Mouse (Mus musculus) limb, embryonic 12.5 days (tissue): ENCODE measurements around the gene Trim59. TPM values are rescaled to one million over a fixed set of nuclear protein-coding genes. Genes with fewer than 3 reads are reported as not detected.

Source experiments
- ATAC-seq: fragments of 200-750 bp; cut with Nextera tagmentation; 2 replicates; pipeline ENCODE4 v1.8.0; 2017; ENCODE audit warnings: low read depth, moderate TSS enrichment; ENCODE audit not compliant: insufficient number of reproducible peaks, insufficient read depth, low FRiP score, low TSS enrichment
- H3K27ac ChIP-seq: fragments of 300-500 bp; sonication (generic); 2 replicates; pipeline ENCODE4 v1.5.1; 2016; ENCODE audit warnings: mild to moderate bottlenecking, moderate library complexity
- H3K27me3 ChIP-seq: fragments of 300-500 bp; sonication (generic); 2 replicates; pipeline ENCODE4 v1.6.1; 2016; ENCODE audit warnings: mild to moderate bottlenecking, moderate library complexity
- H3K36me3 ChIP-seq: fragments of 300-500 bp; sonication (generic); 2 replicates; pipeline ENCODE4 v1.6.1; 2016; ENCODE audit warnings: mild to moderate bottlenecking, moderate library complexity
- H3K4me1 ChIP-seq: fragments of 300-500 bp; sonication (generic); replicated peaks from 2 replicates; pipeline ENCODE4 v1.6.1; 2016
- H3K4me2 ChIP-seq: fragments of 300-500 bp; sonication (generic); 2 replicates; pipeline ENCODE4 v1.6.1; 2016; ENCODE audit warnings: mild to moderate bottlenecking, moderate library complexity
- H3K4me3 ChIP-seq: fragments of 300-500 bp; sonication (generic); replicated peaks from 2 replicates; pipeline ENCODE4 v1.5.1; 2016; ENCODE audit warnings: mild to moderate bottlenecking
- H3K9ac ChIP-seq: fragments of 300-500 bp; sonication (generic); replicated peaks from 2 replicates; pipeline ENCODE4 v1.6.1; 2016; ENCODE audit warnings: mild to moderate bottlenecking, moderate library complexity
- H3K9me3 ChIP-seq: fragments of 300-500 bp; sonication (generic); 2 replicates; pipeline ENCODE4 v1.6.1; 2016; ENCODE audit warnings: mild to moderate bottlenecking, moderate library complexity
- WGBS: fragments of 180-500 bp; shearing (Covaris S2); methylation state at CpG from one replicate; pipeline ENCODE4 v1.1.7; 2016; 5-methylcytosine and 5-hydroxymethylcytosine counted together
- polyA plus RNA-seq: library from polyadenylated mRNA; unstranded; fragments of >200 nt; fragmentation: Nextera tagmentation; extraction: Ambion mirVana; gene quantifications from 2 replicates; pipeline ENCODE4 v1.2.1, GENCODE M21; 2016

The Trim59 gene
- polyA plus RNA-seq, result 175 and 194 TPM in 2 replicates

DNA sequence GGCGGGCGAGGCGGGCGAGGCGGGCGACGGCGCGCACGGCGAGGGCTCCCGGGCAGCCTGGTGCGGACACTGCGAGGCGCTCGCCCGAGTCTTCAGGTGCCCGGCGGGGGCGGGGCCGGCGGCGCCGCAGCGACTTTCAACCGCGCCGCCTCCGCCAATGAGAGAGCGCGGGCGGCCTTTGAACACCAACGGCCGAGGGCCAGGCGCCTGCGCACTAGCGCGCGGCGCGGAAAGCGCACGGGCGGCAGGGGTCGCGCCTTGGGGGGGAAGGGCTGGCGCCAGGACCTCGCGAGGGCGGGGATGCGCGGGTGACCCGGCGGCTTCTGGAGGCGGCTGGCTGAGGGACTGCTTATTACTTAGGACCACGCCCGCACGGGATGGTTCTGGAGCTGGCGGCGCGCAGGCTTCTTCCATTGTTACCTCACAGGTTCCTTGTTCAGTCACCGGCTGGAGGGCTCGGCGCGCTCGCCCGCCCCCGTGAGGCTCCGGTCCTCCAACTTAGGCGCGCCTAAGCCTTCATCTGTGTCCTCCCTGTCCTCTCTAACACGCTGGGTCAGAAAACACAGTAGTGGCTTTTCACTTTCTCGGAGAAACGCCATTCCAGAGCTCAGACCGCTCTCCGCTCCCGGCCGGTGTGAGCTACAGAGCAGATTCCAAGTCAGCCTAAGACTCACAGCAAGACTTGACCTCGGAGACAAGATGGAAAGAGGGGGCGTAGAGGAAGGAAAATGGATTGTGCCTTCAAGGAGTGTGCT, at the start of gene Trim59:
Gene Trim59 (minus strand): TSS at position 111 of the 755 bp plus-strand sequence.
- Histone ChIP-seq H3K4me2 (peak within 1 kb of the TSS; percentile 67), H3K36me3 (peaks cover 14% of the 10 kb centered on the region), H3K27ac (peak within 1 kb of the TSS; percentile 97), H3K9ac (peak within 1 kb of the TSS; percentile 97), H3K4me3 (peak within 1 kb of the TSS; percentile 86), H3K27me3 (no peaks in the 10 kb centered on the region), H3K9me3 (no peaks in the 10 kb centered on the region), H3K4me1 (peaks cover 19% of the 10 kb centered on the region)
- peak; percentile 94 for ATAC-seq
- WGBS, result under 1% methylated on average over 79 of the region's 80 CpGs

DNA sequence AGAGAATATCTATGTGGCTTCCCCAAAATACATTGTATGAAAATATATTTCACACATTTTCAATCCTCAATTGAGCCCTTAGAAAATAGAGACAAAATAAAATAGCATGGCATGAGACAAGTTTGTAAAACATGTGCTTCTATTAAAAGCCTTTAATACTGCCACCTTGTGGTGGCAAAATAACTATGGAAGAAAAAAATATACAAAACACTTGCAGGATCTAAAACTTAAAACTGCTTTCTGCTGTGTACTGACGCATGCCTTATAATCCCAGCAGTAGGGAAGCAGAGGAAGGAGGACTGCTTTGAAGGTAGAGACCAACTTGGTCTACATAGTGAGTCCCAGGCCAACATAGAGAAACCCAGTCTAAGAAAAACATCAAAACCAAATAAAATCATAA, 19.4 kb upstream of the Trim59 start:
- ATAC-seq, result no peak

DNA sequence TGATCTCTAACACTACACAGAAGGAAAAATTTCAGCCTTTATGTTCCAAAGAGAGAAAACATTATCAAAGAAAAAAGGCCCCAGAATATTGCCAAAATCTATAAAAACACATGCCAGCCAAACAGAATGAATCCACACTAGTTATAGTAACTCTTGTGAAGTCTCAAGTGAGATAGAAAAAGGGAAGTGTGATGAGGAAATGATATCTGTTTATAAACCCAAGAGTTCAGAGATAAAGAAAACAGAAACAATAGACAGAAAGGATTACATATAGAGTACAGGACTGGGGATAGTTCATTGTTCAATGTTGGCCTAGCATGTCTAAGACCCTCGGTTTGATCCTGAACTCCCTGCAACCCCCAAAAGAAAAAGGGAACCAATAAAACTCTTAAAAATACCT, 18.2 kb upstream of the Trim59 start:
- no peak overlapping the region for H3K4me3 ChIP-seq
- no peaks in the 10 kb centered on the region for H3K4me1 ChIP-seq
- no peak overlapping the region for H3K9ac ChIP-seq
- no peak overlapping the region for H3K4me2 ChIP-seq
- H3K27me3 ChIP-seq, result no peaks in the 10 kb centered on the region
- no peak for ATAC-seq
- H3K27ac ChIP-seq, result no peak overlapping the region
- no peaks in the 10 kb centered on the region for H3K9me3 ChIP-seq
- WGBS, result 95% methylated on average over 1 of the region's 1 CpGs
- H3K36me3 ChIP-seq, result no peaks in the 10 kb centered on the region

More for the DNA sequence above, 19.4 kb upstream of the Trim59 start:
- no peak overlapping the region for H3K4me2 ChIP-seq
- no peak overlapping the region for H3K9ac ChIP-seq
- 50% methylated on average over 1 of the region's 1 CpGs for WGBS
- no peaks in the 10 kb centered on the region for H3K36me3 ChIP-seq
- no peak overlapping the region for H3K4me3 ChIP-seq
- no peaks in the 10 kb centered on the region for H3K9me3 ChIP-seq
- H3K27ac ChIP-seq, result no peak overlapping the region
- no peaks in the 10 kb centered on the region for H3K27me3 ChIP-seq
- H3K4me1 ChIP-seq, result no peaks in the 10 kb centered on the region

DNA sequence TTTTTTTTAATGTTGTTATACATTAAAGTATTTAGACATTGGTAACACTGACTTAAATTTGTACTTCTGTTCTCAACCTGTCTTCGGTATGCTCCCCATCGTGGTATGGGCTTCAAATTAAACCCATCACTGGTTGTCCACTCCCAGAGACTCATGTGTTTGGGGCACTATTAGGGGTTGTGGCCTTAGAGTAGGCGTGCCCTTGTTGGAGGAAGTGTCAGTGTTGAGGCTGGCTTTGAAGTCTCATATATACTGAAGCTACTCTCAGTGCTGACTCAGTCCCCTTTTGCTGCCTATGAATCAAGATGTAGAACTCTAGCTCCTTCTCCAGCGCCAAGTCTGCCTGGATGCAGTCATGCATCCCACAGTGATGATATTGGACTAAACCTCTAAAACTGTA, 16.1 kb upstream of the Trim59 start:
- H3K27ac ChIP-seq, result no peak overlapping the region
- no peak overlapping the region for H3K4me2 ChIP-seq
- H3K27me3 ChIP-seq, result no peaks in the 10 kb centered on the region
- no peaks in the 10 kb centered on the region for H3K9me3 ChIP-seq
- H3K4me1 ChIP-seq, result no peaks in the 10 kb centered on the region
- H3K4me3 ChIP-seq, result no peak overlapping the region
- 94% methylated on average over 4 of the region's 4 CpGs for WGBS
- ATAC-seq, result no peak
- H3K9ac ChIP-seq, result no peak overlapping the region
- no peaks in the 10 kb centered on the region for H3K36me3 ChIP-seq

DNA sequence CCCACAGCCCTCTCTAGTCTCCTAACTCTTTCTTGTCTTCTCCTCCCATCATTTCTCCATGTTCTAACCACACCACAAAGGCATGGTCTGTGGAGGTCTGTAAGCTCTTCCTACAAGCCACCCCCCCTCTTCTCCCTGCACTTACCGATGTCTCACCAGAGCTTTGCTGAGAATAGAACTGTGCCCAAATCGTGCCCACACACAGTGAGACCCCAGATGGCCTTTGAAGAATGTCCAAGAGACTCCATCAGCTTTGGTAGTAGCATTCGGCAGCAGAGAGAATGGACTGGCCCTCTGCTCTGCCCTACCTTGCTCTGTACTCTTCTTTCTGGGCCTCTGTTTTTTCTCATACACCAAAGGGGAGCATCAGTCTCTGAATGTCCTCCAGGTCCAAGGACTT, 11.3 kb upstream of the Trim59 start:
- Histone ChIP-seq H3K27me3 (no peaks in the 10 kb centered on the region), H3K4me1 (no peaks in the 10 kb centered on the region), H3K36me3 (no peaks in the 10 kb centered on the region), H3K4me2 (no peak overlapping the region), H3K9ac (no peak overlapping the region), H3K27ac (no peak overlapping the region), H3K9me3 (no peaks in the 10 kb centered on the region), H3K4me3 (no peak overlapping the region)
- 90% methylated on average over 3 of the region's 3 CpGs for WGBS
- no peak for ATAC-seq

DNA sequence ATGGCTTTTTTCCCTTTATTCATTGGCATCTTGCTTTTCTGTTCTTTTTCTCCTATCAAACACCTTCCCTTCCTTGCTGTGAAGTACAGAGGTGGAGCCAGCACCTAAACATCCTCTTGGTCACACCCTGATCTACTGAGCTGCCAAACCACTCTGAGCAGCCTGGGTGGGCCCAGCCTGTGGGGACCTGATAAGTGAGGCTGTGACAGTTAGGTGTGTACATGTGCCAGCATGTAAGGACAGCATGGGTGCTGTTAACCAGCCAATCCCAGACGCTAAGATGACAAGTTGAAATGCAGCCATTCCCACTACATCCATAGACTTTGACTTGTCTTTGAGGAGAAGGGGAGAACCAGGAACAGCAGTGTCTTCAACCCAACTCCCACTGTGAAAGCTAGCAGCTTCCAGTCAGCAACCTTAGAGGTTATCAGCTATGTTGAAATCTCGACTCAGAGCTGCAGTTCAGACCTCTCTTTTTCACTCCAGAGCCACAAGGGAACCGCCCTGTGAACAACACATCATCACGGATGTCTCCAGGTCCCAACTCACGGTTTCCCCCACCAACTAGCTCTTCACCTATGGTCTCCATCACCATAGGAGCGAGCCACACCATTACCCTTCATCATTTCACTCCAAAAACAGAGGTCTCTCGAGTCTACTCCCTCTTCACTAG, 10.3 kb upstream of the Trim59 start:
- no peak overlapping the region for H3K4me3 ChIP-seq
- 0 out of 2 replicates have a peak overlapping the region, but pooled peaks have one; percentile 7 for H3K27ac ChIP-seq
- H3K36me3 ChIP-seq, result no peaks in the 10 kb centered on the region
- no peak for ATAC-seq
- no peak overlapping the region for H3K9ac ChIP-seq
- H3K4me1 ChIP-seq, result no peaks in the 10 kb centered on the region
- 83% methylated on average over 7 of the region's 7 CpGs for WGBS
- no peaks in the 10 kb centered on the region for H3K27me3 ChIP-seq
- no peaks in the 10 kb centered on the region for H3K9me3 ChIP-seq
- H3K4me2 ChIP-seq, result no peak overlapping the region

DNA sequence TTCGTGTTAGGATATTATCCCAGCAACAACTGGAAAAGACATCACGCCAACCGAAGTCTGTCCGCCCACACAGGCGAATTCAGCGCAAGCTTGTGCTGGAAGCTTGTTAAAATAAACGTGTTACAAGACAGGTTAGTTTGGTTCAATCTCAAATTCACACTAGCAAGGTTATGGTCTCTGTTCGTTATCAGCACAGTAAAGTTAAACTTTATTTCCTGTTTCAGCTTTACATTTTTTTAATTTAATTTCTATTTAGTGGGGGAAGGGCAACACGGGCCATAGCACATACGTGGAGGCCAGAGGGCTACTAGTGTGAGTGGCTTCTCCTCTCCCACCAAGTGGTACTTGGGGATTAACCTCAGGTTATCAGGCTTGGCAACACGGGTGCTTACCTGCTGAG, 7.3 kb upstream of the Trim59 start:
- no peak for ATAC-seq

DNA sequence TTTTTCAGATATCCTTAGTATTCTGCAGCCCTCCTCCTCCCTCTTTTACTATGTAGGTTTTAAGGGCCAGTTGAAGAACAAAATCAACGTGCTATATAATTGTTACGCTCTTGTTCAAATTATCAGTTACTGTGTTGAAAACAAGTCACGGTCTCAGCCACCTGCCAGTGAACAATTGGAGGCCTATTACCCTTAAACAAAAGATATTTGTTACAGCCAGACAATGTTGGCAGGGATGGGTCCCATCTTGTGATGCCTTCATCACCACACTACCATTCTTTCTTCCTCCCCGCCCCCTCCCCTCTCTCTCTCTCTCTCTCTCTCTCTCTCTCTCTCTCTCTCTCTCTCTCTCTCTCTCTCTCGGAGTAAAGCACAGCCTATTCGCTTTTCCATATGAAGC, 4.5 kb upstream of the Trim59 start:
- Histone ChIP-seq H3K9ac (no peak overlapping the region), H3K4me1 (peaks cover 7% of the 10 kb centered on the region), H3K27me3 (no peaks in the 10 kb centered on the region), H3K36me3 (no peaks in the 10 kb centered on the region), H3K9me3 (no peaks in the 10 kb centered on the region), H3K27ac (no peak overlapping the region), H3K4me2 (no peak overlapping the region), H3K4me3 (no peak overlapping the region)
- no peak for ATAC-seq
- 78% methylated on average over 6 of the region's 6 CpGs for WGBS

More for the DNA sequence above, 7.3 kb upstream of the Trim59 start:
- no peaks in the 10 kb centered on the region for H3K4me1 ChIP-seq
- no peaks in the 10 kb centered on the region for H3K36me3 ChIP-seq
- no peaks in the 10 kb centered on the region for H3K9me3 ChIP-seq
- no peak overlapping the region for H3K9ac ChIP-seq
- no peaks in the 10 kb centered on the region for H3K27me3 ChIP-seq
- H3K4me2 ChIP-seq, result no peak overlapping the region
- 90% methylated on average over 11 of the region's 11 CpGs for WGBS
- H3K27ac ChIP-seq, result no peak overlapping the region
- no peak overlapping the region for H3K4me3 ChIP-seq

DNA sequence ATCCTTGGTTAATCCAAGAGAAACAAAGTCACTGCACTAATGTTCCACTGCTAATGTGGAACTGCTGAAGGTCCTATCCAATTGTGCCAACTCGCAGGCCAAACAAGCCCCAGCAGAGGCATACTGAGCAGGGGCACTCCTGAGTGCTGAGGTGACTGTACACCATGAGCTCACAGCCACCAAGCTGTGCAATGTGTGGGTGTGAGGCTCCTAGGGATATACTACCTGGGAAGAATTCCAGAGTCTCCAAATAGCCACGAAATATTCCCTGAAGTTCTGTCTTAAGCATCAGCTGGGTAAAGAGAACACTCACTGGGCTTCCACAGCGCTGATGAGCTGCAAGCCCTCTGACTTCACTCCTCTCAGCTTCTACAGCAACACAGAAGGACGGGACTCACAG, 3.1 kb upstream of the Trim59 start:
- Histone ChIP-seq H3K9me3 (no peaks in the 10 kb centered on the region), H3K9ac (no peak overlapping the region), H3K27ac (no peak overlapping the region), H3K4me3 (no peak overlapping the region), H3K4me1 (peaks cover 12% of the 10 kb centered on the region), H3K27me3 (no peaks in the 10 kb centered on the region), H3K4me2 (no peak overlapping the region), H3K36me3 (no peaks in the 10 kb centered on the region)
- no peak for ATAC-seq
- 78% methylated on average over 4 of the region's 4 CpGs for WGBS

DNA sequence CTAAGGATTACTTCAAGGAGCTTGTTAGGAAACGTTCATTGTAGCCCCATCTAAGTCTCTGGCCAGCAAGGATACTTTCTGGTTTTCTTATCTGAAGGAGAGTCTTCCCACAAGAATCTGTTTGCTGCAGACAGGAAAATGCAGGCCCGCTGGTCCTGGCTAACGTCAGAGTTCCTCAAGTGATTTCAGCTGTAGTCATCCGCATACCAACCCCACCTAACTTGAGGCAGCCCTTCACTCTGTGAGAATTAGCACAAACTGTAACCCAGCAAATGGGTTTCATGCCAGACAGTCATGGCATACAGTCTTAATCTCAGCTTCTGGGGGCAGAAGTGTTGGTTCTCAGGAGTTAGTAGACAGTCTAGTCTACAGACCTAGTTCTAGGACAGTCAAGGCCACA, 2.0 kb upstream of the Trim59 start:
- H3K4me3 ChIP-seq, result no peak overlapping the region
- no peak for ATAC-seq
- no peak overlapping the region for H3K4me2 ChIP-seq
- no peak overlapping the region for H3K27ac ChIP-seq
- no peaks in the 10 kb centered on the region for H3K36me3 ChIP-seq
- H3K4me1 ChIP-seq, result peaks cover 17% of the 10 kb centered on the region
- no peaks in the 10 kb centered on the region for H3K9me3 ChIP-seq
- H3K9ac ChIP-seq, result no peak overlapping the region
- WGBS, result 51% methylated on average over 4 of the region's 4 CpGs
- no peaks in the 10 kb centered on the region for H3K27me3 ChIP-seq

DNA sequence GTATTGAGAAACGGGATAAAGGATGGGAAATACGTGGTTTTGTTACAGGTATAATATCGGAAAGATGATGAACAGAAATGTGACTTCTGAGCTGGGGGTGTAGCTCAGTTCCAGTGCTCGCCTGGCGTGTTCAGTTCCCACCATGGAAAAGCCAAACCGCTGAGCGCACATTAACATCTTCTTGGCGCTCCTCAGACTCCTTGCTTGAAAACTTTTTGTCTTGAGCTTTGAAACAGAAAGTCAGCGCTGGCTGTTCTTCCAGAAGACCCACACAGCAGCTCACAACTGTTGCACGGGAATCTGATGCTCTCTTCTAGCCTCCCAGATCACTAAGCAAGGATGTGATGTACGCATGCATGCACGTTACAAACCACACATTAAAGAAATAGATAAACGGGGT, 1.2 kb upstream of the Trim59 start:
- 25% methylated on average over 13 of the region's 13 CpGs for WGBS
- no peak for ATAC-seq
- H3K9me3 ChIP-seq, result no peaks in the 10 kb centered on the region
- H3K36me3 ChIP-seq, result peaks cover 6% of the 10 kb centered on the region; the same call in 1 of the 2 replicates
- no peaks in the 10 kb centered on the region for H3K27me3 ChIP-seq
- peaks cover 19% of the 10 kb centered on the region for H3K4me1 ChIP-seq
- peak overlapping the region; percentile 97; the same call in 1 of the 2 replicates for H3K27ac ChIP-seq
- peak overlapping the region; percentile 27; the same call in 1 of the 2 replicates for H3K9ac ChIP-seq
- H3K4me2 ChIP-seq, result peak overlapping the region; percentile 67
- H3K4me3 ChIP-seq, result peak overlapping the region; percentile 86
